Mouse (Mus musculus) regulatory T cell (primary cell): Measurements from ENCODE around the gene Pdap1.
"Not testable (repeated sequence)": the region's sequence is repeated elsewhere in the genome, so short reads cannot be mapped to it uniquely, and the experiment has no call there.

Source experiments
- in situ Hi-C: fragments of 300-600 bp; cut with MboI, MseI; formaldehyde crosslinking; loops from one replicate; pipeline ENCODE4 v1.15.1; 2025; ENCODE audit warnings: high pct_unique_total_duplicates

Pdap1 gene

GRCm38 (mm10) chr5:145083201-145083600 is 56.8 kb downstream of the Pdap1 start:
- in situ Hi-C loops, result not testable (repeated sequence)

- in situ Hi-C loops, result no loop called here
These were observed 58.0 kb downstream of the Pdap1 start for GRCm38 (mm10) chr5:145081866-145082613.
